Mouse (Mus musculus): ENCODE measurements around the gene Cers6.

Gene Cers6

GRCm38 (mm10) chr2:69077189-69077588 lies 215.9 kb downstream of the Cers6 start:
- peak; percentile 4 for DNase-seq

- no peak for DNase-seq
These were observed 219.5 kb downstream of the Cers6 start for GRCm38 (mm10) chr2:69080760-69081159.

- no peak for DNase-seq
These were observed 221.4 kb downstream of the Cers6 start for GRCm38 (mm10) chr2:69082499-69083197.

GRCm38 (mm10) chr2:69083198-69083509 lies 221.9 kb downstream of the Cers6 start:
- no peak for DNase-seq

GRCm38 (mm10) chr2:69084416-69084815 lies 223.2 kb downstream of the Cers6 start:
- no peak for DNase-seq

GRCm38 (mm10) chr2:69086505-69087260 lies 225.4 kb downstream of the Cers6 start:
- no peak for DNase-seq

GRCm38 (mm10) chr2:69095836-69096235 lies 234.6 kb downstream of the Cers6 start:
- no peak for DNase-seq

- no peak for DNase-seq
These were observed 235.6 kb downstream of the Cers6 start for GRCm38 (mm10) chr2:69096821-69097220.

GRCm38 (mm10) chr2:69097526-69097925 lies 236.3 kb downstream of the Cers6 start:
- peak; percentile 24 for DNase-seq

GRCm38 (mm10) chr2:69098701-69099100 lies 237.5 kb downstream of the Cers6 start:
- DNase-seq, result no peak

GRCm38 (mm10) chr2:69099147-69099546 lies 237.9 kb downstream of the Cers6 start:
- no peak for DNase-seq

GRCm38 (mm10) chr2:69100706-69101105 lies 239.5 kb downstream of the Cers6 start:
- peak; percentile 50 for DNase-seq

GRCm38 (mm10) chr2:69103526-69103925 lies 242.3 kb downstream of the Cers6 start:
- no peak for DNase-seq

GRCm38 (mm10) chr2:69104511-69105145 lies 243.4 kb downstream of the Cers6 start:
- DNase-seq, result no peak

GRCm38 (mm10) chr2:69109246-69109645 lies 248.0 kb downstream of the Cers6 start:
- DNase-seq, result no peak

GRCm38 (mm10) chr2:69109710-69110109 lies 248.5 kb downstream of the Cers6 start:
- DNase-seq, result no peak

GRCm38 (mm10) chr2:69112609-69113008 lies 251.4 kb downstream of the Cers6 start:
- DNase-seq, result no peak

GRCm38 (mm10) chr2:69113829-69114547 lies 252.7 kb downstream of the Cers6 start:
- DNase-seq, result no peak

GRCm38 (mm10) chr2:69115921-69116320 lies 254.7 kb downstream of the Cers6 start:
- DNase-seq, result no peak

GRCm38 (mm10) chr2:69116767-69117166 lies 255.5 kb downstream of the Cers6 start:
- DNase-seq, result no peak

- DNase-seq, result no peak
These were observed 257.8 kb downstream of the Cers6 start for GRCm38 (mm10) chr2:69118994-69119393.

- DNase-seq, result no peak
These were observed 258.5 kb downstream of the Cers6 start for GRCm38 (mm10) chr2:69119718-69120117.

GRCm38 (mm10) chr2:69121681-69122080 lies 260.4 kb downstream of the Cers6 start:
- no peak for DNase-seq
